Mouse (Mus musculus): ENCODE measurements at regions not wholly inside any gene's neighbourhood (a gene's known extent, or its start where the extent isn't known, plus 50 kb on each side); places are given as distances from the start of the nearest gene placed in this dataset.

- TF ChIP-seq CTCF (IDR thresholded peaks at IDR 0.05; ENCODE audit: borderline replicate concordance, insufficient read depth, low read depth, low read length) (no peak), POLR2A (IDR thresholded peaks at IDR 0.05; ENCODE audit: borderline replicate concordance, insufficient read depth, low read length) (no peak)
Measured at GRCm38 (mm10) chr2:57459901-57460300, 222.5 kb downstream of the Gpd2 start.

All from cerebellum, adult 2 months (tissue).